Mouse (Mus musculus) left cerebral cortex, postnatal 36 days (tissue): ENCODE measurements at regions not wholly inside any gene's neighbourhood (a gene's known extent, or its start where the extent isn't known, plus 50 kb on each side); places are given as distances from the start of the nearest gene placed in this dataset.

Source experiments
- DNase-seq, 2 experiments: peaks; one replicate each; pipeline ENCODE4 v3.0.0; 2021 to 2022; ENCODE audit warnings: low spot score in 2 of 2, mixed read lengths in 1 of 2
- intact Hi-C: fragments of 180-260 bp; cut with DNase I; formaldehyde crosslinking; loops from one replicate; pipeline ENCODE4 v1.15.1; 2025

DNA sequence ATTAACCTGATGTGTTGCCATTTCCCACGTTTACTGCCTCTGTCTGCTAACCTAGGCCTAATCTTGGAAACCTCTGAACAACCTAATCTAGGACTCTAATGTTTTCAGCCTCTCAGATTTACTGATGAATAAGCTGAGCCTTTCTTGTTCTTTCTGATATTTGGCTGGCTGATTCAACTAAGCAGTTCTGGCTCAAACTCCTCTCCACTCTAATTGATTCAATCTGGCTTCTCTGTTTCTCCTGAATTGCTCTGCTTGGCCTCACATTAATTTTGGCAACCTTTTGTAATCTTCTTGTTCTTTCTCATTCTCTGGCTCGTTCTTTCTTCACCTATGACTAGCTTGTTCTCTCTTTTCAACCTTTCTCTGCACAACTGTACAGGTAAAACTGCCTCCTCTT is 1561.2 kb upstream of the Zeb2 start:
- DNase-seq: no peak
- intact Hi-C loops: no loop called here

- intact Hi-C loops: no loop called here
- DNase-seq: no peak
Measured at GRCm38 (mm10) chr2:46669517-46670291, 1552.5 kb upstream of the Zeb2 start.

GRCm38 (mm10) chr2:46666990-46667337 is 1549.8 kb upstream of the Zeb2 start:
- no peak for DNase-seq
- intact Hi-C loops: no loop called here

GRCm38 (mm10) chr2:46666084-46666989 is 1549.1 kb upstream of the Zeb2 start:
- no peak for DNase-seq
- intact Hi-C loops: no loop called here

DNA sequence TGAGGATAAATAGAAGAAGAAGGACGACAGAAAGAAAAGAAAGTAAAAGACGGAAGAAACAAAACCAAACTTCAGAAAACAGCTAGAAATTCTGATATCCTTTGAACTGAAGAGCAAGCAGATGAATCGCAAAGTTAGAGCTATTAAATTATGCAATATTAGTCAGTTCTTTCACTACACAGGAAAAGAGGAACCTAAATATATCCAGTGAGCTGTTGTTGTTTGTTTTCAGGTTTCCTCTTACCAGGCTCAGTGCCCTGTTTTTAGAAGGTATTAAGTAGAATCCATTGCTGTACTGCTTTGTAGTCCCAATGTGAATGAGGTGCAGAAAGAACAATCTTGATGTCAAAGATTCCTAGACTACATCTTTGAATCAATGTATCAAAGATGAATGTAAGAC is 1544.7 kb upstream of the Zeb2 start:
- intact Hi-C loops: no loop called here
- no peak for DNase-seq

GRCm38 (mm10) chr2:46660577-46660976 is 1543.4 kb upstream of the Zeb2 start:
- intact Hi-C loops: no loop called here

GRCm38 (mm10) chr2:46655289-46655688 is 1538.1 kb upstream of the Zeb2 start:
- intact Hi-C loops: no loop called here
- no peak for DNase-seq

More at GRCm38 (mm10) chr2:46660577-46660976, 1543.4 kb upstream of the Zeb2 start:
- no peak for DNase-seq

DNA sequence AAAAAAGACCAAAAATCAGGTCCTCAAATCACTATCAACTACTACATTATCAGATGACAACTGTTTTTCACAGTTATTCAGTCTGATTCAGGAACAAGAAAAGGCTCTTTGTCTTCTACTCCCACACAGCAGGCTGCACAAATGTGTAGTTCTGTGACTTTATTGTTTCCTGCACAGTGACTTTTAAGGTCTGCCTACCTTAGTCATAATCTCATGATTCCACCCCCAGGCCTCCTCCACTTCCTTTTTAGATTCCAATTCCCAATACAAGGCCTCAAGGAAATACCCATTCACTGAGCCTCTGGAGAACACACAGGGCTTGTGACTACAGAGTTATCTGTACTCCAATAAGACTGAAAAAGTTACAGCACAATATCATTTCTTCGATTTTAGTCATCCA is 1535.4 kb upstream of the Zeb2 start:
- DNase-seq: no peak
- intact Hi-C loops: no loop called here

GRCm38 (mm10) chr2:46646366-46646765 is 1529.2 kb upstream of the Zeb2 start:
- intact Hi-C loops: no loop called here
- DNase-seq: no peak

DNA sequence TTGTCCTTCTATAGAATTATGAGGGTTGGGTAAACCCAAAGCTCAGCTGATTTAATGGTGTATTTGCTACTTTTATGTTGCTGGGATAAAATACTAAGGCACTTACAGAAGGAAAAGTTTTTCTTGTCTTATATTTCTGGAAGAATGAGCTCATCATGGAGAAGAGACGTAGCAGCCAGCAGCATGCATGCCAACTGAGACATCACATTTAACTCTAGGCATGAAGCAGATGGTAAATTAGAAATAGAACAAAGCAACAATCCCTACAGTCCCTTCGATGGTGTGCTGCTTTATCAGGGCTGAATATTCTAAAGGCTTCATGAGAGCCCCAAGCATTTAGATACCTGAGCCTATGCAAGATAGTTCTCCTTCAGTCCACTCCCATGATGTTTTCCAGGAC is 1492.0 kb upstream of the Zeb2 start:
- intact Hi-C loops: no loop called here
- no peak for DNase-seq

DNA sequence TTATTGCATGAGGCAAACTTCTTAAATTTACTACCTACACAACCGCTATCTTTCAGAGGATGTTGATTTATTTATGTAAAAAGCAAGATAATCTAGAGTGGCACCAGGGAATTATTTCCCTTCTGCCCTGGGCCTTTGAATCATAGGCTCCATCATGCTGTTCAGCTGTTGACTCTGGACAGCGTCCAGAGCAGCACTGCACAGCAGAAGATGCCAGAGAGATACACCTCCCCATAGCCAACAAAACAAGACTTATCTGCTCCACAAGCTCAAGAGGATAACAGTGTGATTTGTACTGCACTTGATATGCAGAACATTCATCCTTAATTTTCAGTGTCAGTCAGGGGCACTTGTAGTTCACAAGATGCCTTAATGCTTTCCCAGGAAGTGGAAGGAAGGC is 1464.6 kb upstream of the Zeb2 start:
- intact Hi-C loops: no loop called here
- DNase-seq: no peak

DNA sequence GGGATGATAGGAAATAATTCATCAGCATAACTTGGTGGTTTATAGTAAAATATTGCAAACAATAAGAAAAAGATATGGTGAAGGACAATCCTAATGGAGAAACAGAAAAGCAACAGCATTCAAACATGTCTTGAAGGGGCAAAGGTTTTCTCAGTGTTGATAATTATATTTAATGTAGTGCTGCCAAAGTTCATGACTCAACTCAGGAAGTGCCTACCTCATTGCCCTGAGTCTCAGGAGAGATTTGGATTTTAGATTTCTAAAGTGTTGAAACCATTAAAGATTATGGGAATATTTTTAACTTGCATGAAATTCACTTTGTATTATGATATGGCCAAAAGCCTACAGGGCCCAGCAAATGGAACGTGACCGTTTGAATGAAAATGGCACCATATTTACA is 1453.2 kb upstream of the Zeb2 start:
- intact Hi-C loops: no loop called here
- DNase-seq: no peak

- no peak for DNase-seq
- intact Hi-C loops: no loop called here
Measured at GRCm38 (mm10) chr2:46533395-46533794, 1416.2 kb upstream of the Zeb2 start.

GRCm38 (mm10) chr2:46530686-46531085 is 1413.5 kb upstream of the Zeb2 start:
- intact Hi-C loops: no loop called here
- DNase-seq: no peak

DNA sequence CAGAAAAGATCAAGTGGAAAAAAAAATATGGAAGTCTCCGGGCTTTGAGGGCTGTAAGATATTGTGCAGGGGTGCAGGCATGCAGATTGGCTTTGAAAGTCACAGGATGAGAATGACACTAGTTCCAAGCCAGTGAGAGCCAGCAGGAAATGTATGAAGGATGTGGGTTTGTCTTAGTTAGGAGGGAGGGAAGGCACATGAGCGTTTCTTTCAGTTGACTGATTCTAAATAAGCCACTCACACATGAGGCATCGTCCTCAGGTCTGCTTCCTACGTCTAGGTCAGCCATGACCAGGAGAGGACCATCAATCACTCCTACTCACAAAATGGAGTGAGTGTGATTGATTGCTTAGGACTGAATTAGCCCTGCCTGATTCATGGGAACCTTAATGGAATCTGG is 1408.0 kb upstream of the Zeb2 start:
- intact Hi-C loops: no loop called here

GRCm38 (mm10) chr2:46524625-46525024 is 1407.4 kb upstream of the Zeb2 start:
- peak in 1 of 2 experiments; percentile 4 for DNase-seq
- intact Hi-C loops: no loop called here

More for the DNA sequence above, 1408.0 kb upstream of the Zeb2 start:
- DNase-seq: no peak

- intact Hi-C loops: no loop called here
- no peak for DNase-seq
Measured at GRCm38 (mm10) chr2:46521147-46521965, 1404.2 kb upstream of the Zeb2 start.

GRCm38 (mm10) chr2:46512237-46513028 is 1395.2 kb upstream of the Zeb2 start:
- intact Hi-C loops: no loop called here
- no peak for DNase-seq

- intact Hi-C loops: no loop called here
- no peak for DNase-seq
Measured at GRCm38 (mm10) chr2:46506951-46507350, 1389.8 kb upstream of the Zeb2 start.
